Mouse (Mus musculus): ENCODE results near the gene Myo6.

Myo6 gene

DNA sequence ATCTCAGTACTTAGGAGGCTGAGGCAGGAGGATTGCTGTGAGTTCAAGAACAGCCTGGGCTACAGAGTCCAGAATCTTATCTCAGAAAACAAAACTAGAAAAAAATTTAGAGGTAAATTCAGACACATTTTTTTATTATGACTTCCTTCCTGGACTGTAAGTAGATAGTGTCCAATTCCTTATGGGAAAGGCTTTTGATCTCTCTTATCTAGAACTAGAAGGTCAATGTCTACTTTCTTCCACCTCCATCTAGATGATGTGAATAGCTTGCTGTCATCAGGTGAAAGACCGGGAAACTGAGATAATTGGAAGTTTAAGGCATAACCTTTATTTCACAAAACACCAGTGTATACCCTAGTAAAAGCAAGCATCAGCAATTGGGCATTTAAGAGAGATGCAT, 16.9 kb downstream of the Myo6 start:
- no peak for DNase-seq (ENCODE audit: low spot score in 2 of 2)

DNA sequence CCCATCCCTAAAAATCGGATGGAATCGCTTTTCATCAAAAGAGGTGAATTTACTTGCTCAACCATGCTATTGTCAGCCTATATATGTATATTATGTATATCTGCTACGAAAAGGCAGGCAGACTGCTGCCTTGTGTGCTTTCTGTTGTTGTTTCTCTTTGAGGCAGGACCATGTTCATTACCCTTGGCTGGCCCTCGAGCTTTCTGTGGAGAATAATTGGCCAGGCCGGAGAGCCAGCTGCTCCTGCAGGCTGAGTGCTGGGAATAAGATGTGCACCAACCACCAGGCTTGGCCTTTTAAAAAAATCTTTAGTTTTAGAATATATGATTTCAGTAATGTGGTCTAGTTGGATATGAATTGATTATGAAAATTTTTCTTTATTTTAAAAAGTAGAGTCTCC, 19.3 kb downstream of the Myo6 start:
- DNase-seq (ENCODE audit: low spot score in 2 of 2) = no peak

DNA sequence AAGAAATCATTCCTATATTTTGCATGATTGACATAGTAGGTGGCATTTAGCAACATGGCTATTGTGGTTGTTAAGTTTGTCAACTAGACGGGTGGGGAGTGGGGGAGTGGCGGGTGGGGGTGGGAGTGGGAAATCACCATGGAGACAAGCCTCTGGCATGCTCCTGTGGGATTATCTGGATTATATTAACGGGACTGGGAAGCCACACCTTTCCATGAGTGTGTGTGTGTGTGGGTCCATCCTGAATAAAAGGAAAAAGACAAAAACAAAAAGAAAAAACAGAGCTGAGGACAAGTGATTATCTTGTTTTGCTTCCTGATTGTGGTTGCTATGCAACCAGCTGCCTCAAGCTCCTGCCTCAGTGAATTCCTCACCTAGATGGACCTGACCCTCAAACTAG, 20.9 kb downstream of the Myo6 start:
- no peak for DNase-seq (ENCODE audit: low spot score in 2 of 2)

GRCm38 (mm10) chr9:80186693-80187092, 21.9 kb downstream of the Myo6 start:
- no peak for DNase-seq (ENCODE audit: low spot score in 2 of 2)

GRCm38 (mm10) chr9:80188324-80188893, 23.6 kb downstream of the Myo6 start:
- DNase-seq (ENCODE audit: low spot score in 2 of 2) = no peak

DNA sequence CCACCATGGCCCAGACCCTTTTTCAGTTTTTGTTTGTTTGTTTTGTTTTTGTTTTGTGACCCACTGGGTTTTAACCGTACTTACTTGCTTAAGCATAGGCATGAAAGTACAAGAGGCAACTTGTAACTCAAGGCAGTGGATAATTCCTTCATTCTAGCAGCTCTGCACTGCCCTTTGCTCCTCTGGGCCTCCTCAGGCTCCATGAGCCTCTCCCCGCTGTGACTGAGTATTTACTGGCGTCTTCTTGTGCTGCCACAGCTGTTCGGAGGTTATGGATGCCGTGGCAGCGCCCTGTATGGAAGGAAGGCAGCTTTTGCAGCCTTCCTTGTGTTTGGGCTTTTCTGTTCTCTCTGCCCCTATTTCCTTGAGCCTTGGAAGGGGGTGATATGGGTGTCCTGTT, 26.4 kb downstream of the Myo6 start:
- DNase-seq (ENCODE audit: low spot score in 2 of 2) = no peak

DNA sequence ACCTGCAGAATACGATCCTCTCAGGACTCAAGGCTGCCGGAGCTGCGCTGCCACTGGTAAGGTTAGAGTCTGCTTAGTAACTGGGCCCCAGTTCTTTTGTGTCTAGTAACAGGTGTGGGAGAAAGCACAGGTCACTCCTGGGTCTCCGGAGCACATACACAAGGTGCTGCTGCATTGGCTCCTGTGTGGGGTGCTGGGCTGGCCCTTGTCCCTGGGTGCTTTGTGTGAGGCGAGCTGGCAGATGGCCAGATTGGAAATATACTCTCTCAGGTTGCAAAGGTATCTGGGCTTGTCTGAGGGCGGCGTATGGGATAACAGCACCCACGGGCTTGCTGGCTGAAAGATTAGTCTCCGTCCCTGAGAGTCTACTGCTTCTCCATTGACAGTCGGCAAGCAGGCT, 27.5 kb downstream of the Myo6 start:
- DNase-seq (ENCODE audit: low spot score in 2 of 2) = no peak

DNA sequence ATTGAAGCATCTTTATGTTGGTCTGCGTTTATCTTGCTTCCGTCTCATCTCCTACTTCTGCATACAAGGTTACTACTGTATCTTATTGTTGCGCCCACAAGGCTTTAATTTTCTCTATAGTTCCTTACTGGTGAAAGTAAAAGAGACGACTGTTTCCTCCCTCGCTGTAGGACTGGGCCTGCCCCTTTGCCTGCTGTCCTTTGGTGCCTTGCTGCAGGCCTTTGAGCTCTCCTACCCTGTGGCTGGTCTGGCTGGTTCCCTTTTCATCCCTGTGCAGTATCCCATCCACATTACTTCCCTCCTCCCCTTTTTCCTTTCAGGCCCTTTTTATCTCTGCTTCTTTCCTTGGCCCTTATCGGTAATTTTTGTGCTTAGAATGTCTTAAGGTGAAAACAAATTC, 29.6 kb downstream of the Myo6 start:
- no peak for DNase-seq (ENCODE audit: low spot score in 2 of 2)

DNA sequence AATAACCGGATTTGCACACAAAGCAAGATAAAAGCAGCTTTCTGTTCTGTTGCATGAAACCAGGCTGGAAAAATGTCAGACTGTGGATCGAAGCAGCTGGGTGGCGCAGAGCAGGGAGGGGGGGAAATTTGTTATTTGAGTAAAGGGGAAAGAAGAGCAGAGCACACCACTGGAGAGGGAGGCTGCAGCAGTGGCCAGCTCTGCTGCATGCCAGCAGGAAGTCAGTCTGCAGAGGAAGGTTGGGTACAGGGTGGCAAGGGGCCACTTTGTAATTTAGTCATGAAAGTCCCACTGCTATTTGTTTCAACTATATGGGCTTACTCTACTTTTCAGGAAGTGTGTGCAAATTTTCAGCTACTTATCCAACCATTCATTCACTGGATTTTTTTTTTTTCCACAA, 31.3 kb downstream of the Myo6 start:
- no peak for DNase-seq (ENCODE audit: low spot score in 2 of 2)

- DNase-seq (ENCODE audit: low spot score in 2 of 2) = no peak
Measured at GRCm38 (mm10) chr9:80197233-80197632, 32.4 kb downstream of the Myo6 start.

GRCm38 (mm10) chr9:80200855-80201254, 36.0 kb downstream of the Myo6 start:
- DNase-seq (ENCODE audit: low spot score in 2 of 2) = no peak

GRCm38 (mm10) chr9:80202374-80203060, 37.7 kb downstream of the Myo6 start:
- no peak for DNase-seq (ENCODE audit: low spot score in 2 of 2)

- no peak for DNase-seq (ENCODE audit: low spot score in 2 of 2)
Measured at GRCm38 (mm10) chr9:80208681-80209080, 43.9 kb downstream of the Myo6 start.

GRCm38 (mm10) chr9:80209459-80209858, 44.6 kb downstream of the Myo6 start:
- DNase-seq (ENCODE audit: low spot score in 2 of 2) = no peak

- DNase-seq (ENCODE audit: low spot score in 2 of 2) = no peak
Measured at GRCm38 (mm10) chr9:80210096-80210495, 45.3 kb downstream of the Myo6 start.

DNA sequence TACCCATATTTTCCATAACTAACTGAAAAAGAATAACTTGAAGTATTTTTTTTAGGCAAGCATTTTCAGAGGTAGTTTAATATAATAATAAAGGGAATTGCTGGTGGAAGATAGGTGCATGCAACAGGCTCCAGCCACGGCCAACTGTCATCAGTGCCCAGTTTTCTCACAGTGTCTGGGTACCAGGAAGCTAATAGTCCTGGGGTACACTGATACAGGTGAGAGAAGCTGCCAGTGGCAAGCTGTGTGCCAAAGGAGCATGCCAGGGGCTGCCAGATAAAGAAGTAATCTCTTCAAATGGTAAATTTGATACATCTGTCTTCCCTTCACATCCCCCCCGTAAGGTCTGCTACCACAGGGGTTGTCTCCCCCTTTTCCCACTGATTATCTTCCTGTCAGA, 48.6 kb downstream of the Myo6 start:
- no peak for DNase-seq (ENCODE audit: low spot score in 2 of 2)

DNA sequence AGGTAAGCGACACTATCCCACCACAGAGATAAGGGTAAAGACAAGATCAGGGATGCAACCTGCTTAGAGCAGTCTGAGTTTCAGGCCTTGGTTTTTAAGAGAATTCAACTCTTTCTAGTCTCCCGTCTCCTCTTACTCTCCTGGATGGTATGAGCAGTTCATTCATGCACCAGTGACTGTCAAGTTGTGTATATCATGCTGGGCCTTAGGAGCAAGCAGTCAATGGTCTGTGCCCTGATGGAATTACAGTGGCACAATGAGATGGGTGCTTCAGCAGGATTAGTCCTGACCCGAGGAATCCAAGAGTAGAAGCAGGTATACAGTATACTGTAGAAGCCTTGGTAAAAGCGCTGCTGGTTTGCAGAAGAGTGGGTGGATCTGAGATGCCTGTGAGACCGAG, 50.7 kb downstream of the Myo6 start:
- no peak for DNase-seq (ENCODE audit: low spot score in 2 of 2)

GRCm38 (mm10) chr9:80216786-80217501, 52.1 kb downstream of the Myo6 start:
- DNase-seq (ENCODE audit: low spot score in 2 of 2) = no peak

DNA sequence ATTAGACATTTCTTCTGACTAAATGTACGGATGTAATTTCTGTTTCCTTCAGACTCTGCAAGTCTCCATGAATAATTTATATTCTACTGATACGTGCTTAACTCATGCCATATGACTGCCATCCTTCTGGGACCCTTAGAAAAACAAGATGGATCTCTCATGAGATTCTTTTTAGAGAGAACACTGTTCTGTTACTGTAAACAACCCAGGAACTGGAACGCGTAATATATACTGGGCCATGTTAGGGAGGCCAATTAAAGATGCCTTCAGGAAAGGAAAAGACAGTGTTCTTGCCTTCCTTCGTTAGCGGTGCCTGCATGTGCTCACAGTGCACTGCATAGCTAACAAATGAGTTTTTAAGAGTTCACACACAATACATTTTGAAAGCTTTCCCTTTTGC, 53.9 kb downstream of the Myo6 start:
- DNase-seq (ENCODE audit: low spot score in 2 of 2) = no peak

GRCm38 (mm10) chr9:80223989-80224635, 59.3 kb downstream of the Myo6 start:
- DNase-seq (ENCODE audit: low spot score in 2 of 2) = no peak

- DNase-seq (ENCODE audit: low spot score in 2 of 2) = no peak
Measured at GRCm38 (mm10) chr9:80226579-80227325, 61.9 kb downstream of the Myo6 start.

DNA sequence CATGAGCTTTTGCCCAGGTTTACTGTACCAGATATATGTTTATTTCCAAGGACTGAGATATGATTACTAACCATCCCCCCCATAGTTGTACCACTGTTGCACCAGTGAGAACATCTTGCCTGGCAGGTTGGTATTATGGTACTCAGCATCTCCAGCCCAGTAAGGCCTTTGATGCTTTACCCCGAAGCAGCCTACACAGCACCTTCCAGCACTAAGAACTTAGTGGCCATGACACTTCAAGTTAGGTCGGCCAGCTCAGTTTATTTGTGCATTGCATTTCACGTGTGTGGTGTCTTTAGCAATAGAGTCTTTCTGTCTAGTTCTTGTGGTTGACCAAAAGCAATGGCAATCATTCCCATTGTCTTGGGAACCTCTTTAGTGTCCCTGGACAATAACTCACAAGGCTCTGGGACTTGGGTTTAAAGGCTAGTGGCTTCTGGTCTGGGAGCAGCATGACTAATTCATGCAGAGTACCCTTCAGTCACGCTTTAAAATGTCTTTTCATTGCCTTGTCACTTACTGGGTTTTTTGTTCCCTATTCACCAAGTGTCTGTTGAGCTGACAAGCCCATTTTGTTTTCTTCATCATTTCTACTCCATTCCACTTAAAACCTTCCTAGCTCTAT, 69.1 kb downstream of the Myo6 start:
- DNase-seq (ENCODE audit: low spot score in 2 of 2) = no peak

All from right cerebral cortex, postnatal 36 days (tissue).